Mouse (Mus musculus): ENCODE measurements around the gene Ino80b.
"Not testable (repeated sequence)": the region's sequence is repeated elsewhere in the genome, so short reads cannot be mapped to it uniquely, and the experiment has no call there.

GRCm38 (mm10) chr6:83159456-83159855, 34.2 kb upstream of the Ino80b start:
- peak; percentile 17; the same call in 1 of the 2 replicates for TF ChIP-seq CTCF (IDR thresholded peaks at IDR 0.05; ENCODE audit: extremely low read depth, insufficient read depth, low read length)
- not testable (repeated sequence) for TF ChIP-seq POLR2A (IDR thresholded peaks at IDR 0.05; ENCODE audit: extremely low read depth, insufficient read depth, low read length)

Measured in cortical plate, adult 2 months (tissue).